Mouse (Mus musculus) c-Kit-positive CD71-negative TER-119-negative erythroid progenitor cells, embryonic 14.5 days (primary cell): ENCODE data around the gene Serpina16.
"Not testable (repeated sequence)": the region's sequence is repeated elsewhere in the genome, so short reads cannot be mapped to it uniquely, and the experiment has no call there.

Experiments used
- DNase-seq: peaks from one replicate; pipeline ENCODE4 v3.0.0-alpha.2; 2013; ENCODE audit warnings: low read depth

Serpina16 gene

DNA sequence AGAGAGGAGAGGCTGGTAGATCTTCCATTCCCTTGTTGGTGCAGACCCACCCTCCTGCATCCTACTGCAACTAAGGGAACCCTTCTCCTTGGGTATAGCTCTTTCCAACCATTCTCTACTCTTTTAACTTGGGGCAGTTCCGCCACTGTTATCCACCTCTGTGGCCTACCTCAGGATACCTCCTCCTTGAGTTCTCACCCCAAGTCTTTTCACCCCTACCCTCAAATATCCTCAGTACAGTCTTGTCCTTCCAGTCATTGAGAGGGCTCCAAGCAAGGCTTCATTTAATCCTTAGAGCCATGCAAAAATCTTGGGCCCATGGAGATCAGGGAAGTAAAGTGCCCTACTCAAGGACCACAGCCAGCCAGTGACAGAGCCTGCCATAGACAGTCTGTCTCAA, at the start of gene Serpina16:
TSS of gene Serpina16 (minus strand) at position 101 of the 400 bp plus-strand sequence.
- no peak for DNase-seq

DNA sequence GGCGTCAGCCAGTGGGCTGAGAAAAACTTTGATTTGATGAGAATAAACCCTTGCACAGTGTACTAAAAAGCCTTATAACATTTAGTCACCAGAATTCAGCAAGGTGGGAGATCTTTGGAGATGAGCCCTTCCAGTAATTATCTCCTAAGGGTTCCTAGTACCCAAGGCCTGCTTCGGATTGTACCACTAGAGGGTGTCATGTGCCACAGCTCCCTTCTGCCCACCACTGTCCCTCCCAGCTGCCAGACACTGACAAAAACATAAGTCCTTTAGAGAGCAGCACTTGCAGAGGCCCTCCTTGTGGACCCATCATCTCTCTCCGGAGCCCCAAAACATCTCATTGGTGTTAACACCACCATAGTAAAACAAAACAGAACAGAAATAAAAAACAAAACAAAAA, 35.6 kb upstream of the Serpina16 start:
- no peak for DNase-seq

DNA sequence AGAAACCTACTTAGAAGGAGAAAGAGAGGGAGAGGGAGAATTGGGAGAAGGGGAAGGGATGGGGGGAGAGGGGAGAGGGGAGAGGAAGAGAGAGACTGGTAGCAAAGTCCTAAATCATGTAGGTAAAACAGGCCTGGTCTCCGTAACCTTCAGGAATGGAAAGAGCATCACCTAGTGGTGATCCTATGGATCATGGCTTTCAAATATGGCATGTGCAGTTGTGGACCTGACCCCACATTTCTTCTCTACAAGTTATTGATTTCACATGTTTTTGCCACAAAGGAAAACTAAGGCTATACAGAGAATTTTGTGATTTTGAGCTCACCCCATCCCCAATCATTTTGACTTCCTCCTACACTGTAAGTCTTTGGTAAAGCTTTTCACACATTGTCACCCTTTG, 34.5 kb upstream of the Serpina16 start:
- DNase-seq = no peak

DNA sequence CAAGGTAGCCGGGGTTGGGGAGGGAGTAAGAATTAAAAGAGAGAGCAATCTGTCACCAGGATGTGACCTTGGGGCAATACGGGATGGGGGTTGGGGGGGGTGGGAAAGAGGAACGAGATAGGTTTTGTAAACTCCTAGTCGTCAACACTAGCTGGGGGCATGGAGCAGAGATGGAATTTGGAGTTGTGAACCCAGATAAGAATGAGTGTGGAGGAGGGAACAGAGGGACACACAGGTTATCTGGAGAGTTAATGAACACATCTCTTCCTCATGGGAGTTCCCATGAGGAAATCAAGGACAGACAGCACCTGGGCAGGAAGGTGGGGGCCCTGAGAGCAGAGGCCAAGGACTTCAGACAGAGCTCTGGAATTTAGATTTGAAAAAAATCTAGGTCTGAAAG, 30.2 kb upstream of the Serpina16 start:
- no peak for DNase-seq

DNA sequence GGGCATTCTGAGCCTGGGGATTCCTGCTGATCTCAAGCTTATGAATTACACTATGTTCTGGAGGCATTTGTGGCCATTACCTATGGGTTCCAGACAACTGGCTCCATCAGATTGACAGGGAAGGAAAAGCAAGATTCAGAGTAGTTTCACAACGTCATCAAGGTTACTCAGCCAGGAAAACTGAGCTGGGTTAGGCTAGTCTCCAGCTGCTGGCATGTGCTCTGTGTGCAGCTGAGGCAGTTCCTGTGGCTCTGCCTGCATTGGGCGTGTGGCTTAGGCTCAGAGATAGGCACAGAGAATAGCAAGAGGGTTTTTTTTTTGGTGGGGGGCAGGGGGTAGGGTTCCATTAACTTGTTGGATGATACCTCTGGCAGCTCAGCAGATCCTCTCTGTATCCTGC, 29.6 kb upstream of the Serpina16 start:
- DNase-seq = no peak

DNA sequence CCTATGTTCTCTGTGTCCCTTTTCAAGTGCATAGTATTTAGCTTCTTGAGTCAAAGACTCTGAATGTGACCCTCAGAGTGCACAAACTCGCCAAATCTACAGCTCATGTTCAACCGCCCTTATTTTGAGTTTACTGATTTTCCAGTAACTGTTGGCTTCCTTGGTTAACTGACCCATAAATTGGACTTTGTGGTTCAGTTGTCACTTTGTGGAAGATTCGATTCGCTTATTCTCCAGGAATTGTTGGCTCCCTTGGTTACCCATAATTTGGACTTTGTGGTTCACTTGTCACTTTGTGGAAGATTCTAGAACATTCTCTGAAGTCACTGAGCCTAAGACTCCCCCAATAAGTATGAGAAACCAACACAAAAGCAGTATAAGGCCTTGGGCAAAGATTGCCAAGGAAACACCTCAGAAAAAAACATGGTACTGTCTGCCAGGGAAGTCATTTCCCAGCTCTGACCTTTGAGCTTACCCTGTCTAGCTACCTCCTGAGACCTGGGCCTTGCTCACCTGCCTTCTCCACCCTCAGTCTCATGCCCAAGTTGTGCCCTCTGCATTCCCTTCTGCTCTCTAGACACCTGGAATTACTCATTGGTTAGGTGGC, 24.3 kb upstream of the Serpina16 start:
- no peak for DNase-seq

DNA sequence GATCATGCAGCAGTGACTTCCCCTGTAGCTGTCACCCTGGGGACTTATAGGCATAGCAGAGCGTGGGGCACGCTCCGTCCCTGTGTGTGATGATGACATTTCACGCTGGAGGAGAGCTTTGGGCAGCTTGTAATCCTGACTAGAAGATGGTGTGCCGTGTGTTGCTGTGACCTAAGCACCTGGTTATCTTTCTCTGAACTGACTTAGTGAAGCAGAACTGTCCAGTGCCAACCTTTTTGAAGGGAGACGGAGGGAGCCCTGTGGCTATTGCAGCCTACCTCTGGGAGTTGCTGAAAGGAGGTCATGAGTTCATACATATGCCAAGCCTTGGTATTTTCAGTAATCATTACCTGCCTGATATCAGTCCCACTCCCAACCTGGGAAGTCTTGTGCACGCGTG, 19.5 kb upstream of the Serpina16 start, which contains the start of gene Serpina1f:
TSS of gene Serpina1f (minus strand) at position 101 of the 400 bp plus-strand sequence.
- DNase-seq = no peak

DNA sequence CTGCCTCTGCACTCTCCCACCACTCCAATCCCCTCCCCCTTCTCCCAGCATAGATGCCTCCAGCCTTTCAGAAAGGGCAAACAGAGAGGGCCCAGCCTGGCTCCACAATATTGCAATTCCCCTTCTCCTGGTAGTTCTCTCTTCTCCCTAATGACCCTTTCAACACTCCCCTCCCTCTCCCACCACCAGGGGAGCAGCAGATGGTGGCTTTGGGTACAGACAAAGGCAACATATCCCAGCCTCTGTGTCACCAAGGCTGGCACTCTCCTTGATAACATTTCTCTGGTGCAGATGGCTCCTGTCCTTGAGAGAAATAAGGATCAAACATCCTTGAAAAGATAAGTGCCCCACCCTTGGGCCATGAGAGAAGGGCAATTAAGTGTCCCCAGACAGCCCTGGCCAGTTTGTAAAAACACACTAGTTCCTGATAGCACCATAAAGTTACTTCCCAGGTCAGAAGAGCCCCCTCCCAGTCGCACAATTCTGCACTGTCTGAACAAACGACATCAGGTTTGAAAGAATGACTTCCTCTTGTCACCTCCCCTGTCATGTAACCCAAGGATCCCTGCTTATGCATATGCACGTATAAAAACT, 12.4 kb upstream of the Serpina16 start:
- DNase-seq = no peak

DNA sequence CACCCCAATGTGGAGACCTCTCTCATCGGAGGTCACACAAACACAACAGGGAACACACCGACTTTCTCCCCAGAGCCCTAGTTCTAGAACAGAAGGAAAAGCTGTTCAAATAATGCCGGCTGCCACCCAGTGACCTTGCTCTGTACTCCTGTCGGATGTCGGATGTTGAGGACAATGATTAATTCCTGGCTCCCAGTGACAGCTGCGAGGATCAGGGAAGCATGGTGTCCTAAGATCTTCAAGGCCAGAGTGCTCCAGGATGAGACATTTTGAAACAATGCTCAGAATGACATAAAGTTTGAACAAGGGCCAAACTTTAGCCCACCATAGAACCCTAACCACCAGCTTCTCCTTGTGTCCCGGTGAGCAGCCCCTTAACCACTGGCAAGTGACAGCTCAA, 11.1 kb upstream of the Serpina16 start:
- no peak for DNase-seq

DNA sequence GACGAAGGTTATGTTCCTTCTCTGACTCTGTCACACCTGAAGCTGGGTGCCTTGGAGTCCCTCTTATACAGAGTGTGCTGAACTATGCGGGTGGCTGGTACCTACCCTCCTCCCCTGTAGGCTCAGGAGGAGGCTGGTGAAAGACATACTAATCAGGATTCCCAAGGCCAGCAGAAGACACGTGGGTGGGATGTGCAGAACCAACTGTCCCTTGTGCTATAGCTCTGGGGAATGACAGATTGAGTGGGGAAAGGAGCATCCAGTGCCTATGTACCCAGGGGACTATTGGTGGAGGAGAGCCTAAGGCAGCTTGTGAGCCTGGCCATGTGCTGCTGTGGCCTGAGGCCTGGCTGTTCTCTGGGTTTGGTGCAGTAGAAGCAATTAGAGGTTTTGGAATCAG, 10.1 kb upstream of the Serpina16 start:
- DNase-seq = no peak

DNA sequence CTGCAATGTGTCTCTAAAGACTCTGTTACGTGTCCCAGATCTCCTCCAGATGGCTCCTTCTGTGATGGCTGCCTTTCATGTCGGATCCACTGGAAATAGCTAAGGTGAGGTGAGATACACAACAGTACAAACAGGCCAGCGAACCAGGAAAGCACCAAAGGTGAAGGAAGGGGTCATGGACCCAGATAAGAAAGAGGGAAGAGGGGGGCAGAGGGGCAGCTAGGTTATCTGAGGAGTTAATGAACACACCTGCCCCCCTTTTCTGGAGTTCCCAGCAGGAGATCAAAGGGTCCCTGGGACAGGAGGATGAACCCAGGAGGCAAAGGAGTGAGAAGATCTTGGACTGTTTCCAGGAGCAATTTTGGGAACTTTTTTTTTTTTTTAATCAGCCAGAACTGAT, 9.4 kb upstream of the Serpina16 start:
- no peak for DNase-seq

DNA sequence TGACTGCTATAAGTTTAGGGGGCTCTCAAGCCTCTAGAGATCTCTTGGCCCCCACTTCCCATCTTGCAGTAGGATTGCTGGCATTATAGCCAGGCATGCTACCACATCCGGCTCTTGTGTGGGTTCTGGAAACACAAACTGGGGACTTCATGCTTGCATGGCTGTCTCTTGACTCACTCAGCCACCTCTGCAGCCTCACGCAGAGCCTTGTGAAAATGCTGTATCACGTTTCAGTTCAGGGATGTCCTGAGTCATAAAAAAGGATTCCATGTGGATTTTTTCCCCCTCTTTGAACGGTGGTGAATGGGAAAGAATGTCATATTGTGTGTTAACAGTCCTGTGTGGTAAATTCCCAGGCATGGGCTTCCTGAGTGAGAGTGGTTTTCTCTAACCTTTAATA, 7.8 kb upstream of the Serpina16 start:
- DNase-seq = no peak

DNA sequence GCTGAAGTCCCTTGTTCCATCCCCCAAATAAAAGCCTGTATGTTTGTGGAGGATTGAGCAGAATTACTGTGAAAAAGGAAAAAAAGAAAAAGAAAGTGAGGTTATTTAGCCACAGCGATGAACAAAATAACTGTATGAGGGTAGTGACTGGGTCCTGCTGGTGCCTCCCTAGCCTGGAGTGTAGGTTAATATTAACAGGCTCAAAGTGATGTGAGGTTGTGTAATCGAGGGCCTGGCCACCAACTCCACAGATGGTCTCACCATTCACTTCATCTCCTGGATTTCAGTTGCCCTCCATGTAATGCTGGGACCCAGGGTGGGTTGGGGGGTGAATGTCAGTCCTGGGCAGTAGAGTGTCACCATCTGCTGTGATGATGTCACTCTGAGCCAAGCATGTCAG, 5.8 kb upstream of the Serpina16 start:
- no peak for DNase-seq

DNA sequence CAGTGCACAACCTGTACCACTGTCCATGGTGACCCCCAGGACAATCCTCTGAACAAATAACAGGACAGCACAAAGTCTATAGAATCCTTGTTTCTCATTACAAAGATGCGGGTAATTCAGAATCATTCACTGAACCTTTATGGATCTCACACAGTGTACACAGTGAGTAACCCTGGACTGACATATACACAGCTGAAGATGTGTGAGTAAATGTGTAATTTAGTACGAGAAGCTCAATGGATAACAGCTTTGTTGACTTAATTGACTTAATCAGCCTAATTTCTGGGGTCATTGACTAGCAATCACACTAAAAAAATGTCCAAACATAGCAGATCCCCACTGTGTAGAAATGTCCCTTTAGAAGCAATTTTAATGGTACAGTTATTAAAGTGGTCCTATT, 5.2 kb upstream of the Serpina16 start:
- DNase-seq = no peak

DNA sequence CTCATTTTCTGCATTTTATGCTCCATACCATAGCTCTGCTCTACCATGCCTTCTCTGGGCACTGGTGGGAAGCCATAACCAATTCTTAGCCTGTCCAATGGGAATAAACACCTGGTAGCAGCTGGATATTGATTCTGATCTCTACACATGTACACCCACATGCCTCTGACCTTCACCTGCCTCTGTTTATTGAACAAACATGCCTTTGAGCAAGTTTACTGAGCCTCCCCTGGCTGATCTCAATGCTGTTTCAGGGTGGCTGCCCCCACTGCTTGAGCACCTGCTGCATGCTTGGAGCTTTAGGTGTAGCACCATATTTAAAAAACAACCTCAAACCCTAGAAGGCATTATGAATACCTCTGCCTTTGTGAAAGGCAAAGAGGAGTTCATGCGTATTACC, 3.9 kb upstream of the Serpina16 start:
- not testable (repeated sequence) for DNase-seq

DNA sequence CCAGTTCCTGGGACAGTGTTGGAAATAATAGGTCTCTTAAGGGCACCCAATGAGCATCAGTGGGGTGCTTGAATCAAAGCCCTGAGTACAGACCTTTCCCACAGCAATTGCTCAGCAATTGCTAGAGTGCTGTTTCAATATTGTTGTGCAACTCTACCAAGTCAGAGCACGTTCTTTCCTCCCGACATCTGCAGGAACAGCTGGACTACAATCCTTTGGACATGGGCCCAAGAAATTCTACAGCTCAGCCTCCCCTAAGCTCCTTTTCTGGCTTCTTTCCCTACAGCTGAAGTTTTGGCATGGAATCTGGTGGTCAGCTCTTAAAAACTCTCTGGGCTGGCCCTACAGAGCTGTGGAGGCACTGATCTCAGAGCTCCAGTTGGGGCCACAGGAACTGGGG, 2.8 kb downstream of the Serpina16 start:
- DNase-seq = no peak

DNA sequence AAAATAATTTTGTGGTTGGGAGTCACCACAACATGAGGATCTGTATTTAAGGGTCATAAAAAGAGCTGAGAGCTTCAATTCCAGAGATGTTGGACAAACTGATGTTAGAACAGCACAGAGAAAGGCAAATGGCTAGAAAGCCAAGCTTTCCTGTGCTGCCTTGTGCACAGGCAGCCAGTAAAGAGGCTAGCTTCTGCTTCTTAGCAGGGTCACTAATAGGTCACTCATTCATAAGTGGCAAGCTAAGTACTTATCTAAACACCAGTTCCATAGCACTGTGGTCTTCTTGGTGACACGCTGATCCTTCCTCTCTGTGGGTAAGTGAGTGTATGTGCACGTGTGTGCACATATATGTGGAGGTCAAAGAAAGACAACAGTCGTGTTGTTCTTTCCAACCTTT, 4.5 kb downstream of the Serpina16 start:
- no peak for DNase-seq

DNA sequence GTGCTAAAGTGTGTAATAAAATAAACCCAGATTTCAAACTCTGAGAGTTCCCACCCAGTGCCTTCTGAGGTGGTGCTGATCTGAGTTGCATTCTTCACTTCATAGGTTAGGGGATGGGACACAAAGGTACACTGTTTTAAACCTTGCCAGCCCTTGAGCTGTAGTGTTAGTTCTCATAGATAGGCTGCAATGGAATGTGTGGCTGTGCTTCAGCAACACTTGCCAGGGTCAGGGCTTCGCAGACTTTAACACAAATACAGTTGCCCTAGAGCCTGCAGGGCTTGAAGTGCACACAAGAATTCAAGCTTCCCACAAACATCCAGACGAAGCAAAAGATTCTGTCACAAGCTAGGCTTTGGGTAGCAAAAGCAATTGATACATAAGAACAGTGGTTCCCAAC, 5.0 kb downstream of the Serpina16 start:
- no peak for DNase-seq

DNA sequence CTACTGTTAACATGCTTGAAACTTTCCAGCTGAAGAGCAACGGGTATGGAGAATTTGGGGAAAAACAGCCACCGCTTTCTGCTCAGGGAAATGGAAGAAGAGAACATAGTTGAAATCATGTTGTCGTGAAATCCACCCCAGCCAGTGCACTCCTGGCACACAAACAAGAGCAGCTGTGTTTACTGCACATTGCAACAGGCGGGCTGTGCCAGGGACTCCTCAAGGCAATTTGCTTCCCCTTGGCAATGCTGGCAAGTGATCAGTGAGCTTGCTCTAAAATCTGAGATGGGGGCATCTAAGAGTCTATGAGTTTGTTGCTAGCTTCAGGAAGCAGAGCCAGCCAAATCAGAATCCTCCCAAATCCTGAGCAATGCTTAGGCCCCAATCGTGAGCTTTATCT, 5.6 kb downstream of the Serpina16 start:
- DNase-seq = no peak

DNA sequence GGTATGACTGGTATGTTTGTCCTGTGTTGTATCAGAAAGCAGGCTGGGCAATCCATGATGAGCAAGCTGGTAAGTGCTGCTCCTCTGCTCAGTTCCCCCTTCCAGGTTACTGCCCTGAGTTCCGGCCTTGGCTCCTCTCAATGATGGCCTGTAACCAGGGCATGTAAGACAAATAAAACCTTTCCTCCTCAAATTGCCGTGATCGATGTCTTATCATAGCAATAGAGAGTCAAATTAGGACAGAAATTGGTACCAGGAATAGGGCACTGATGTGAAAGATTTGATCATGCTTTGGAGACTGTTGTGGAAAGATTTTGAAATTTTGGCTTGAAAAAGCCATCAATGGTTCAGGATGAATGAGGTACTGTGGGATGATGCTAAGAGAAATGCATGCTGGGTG, 10.7 kb downstream of the Serpina16 start:
- DNase-seq = no peak

DNA sequence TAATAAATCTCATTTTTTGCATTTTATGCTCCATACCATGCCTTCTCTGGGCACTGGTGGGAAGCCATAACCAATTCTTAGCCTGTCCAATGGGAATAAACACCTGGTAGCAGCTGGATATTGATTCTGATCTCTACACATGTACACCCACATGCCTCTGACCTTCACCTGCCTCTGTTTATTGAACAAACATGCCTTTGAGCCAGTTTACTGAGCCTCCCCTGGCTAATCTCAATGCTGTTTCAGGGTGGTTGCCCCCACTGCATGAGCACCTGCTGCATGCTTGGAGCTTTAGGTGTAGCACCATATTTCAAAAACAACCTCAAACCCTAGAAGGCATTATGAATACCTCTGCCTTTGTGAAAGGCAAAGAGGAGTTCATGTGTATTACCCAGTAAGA, 13.9 kb downstream of the Serpina16 start:
- not testable (repeated sequence) for DNase-seq

DNA sequence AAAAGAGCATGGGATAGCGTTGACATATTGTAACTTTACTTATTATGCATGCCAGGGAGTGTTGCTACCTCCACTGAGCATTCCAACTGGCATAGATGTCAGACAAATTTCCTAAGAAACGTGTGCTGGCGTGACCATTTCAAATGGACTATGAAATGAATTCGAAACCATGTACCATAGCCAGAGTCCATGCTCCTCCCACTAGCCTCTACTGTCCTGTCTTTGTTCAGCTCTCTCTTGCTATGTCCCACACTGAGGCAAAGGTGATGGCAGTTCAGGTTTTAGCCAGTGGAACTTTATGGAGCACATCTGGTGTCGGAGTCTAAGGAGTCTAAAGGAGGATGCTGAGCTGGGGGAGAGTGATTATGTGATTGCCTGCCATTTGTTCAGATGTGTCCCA, 15.9 kb downstream of the Serpina16 start:
- DNase-seq = no peak

DNA sequence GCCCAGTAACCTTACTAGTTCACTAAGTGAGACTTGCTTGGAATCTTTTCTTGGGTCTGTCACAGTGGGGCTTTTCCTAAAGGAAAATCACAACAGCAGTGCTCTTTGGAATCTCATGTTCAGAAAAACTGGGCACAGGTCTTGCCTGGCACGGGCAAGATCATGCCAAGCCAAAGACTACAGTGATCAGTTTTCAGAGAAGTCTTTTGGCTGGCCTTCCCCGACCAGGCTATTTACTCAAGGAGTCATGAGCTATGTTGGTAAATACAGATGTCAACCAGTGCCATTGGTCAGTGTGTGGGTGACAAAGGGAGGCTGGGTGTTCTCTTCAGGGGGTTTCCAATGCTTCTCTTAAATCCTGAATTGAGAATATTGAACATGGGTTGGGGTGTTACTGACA, 16.8 kb downstream of the Serpina16 start:
- no peak for DNase-seq

DNA sequence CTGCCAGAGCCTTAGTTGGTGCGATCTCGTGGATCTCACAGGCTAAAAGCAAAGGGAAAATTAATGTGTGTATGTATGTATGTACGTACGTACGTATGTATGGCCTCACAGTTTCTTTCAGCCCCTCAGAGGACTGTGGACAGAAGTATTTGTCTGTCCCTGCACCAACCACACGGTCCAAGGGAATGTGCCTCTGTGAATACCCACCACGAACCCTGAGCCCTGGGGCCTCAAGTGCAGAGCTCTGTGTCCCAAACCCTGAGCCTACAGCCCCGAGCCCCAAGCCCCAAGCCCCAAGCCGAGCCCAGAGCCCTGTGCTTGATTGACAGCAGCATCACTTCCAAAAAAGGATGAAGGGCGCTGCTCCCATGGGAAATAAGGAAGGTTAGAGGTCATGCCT, 17.9 kb downstream of the Serpina16 start:
- no peak for DNase-seq
